Mouse (Mus musculus) heart, embryonic 14.5 days (tissue): ENCODE data around the gene Prss54. TPM values are rescaled to one million over a fixed set of nuclear protein-coding genes. Genes with fewer than 3 reads are reported as not detected.
"Not testable (repeated sequence)": the region's sequence is repeated elsewhere in the genome, so short reads cannot be mapped to it uniquely, and the experiment has no call there.

Source experiments
- ATAC-seq: fragments of 200-750 bp; cut with Nextera tagmentation; 2 replicates; pipeline ENCODE4 v1.8.0; 2017; ENCODE audit warnings: low read depth, moderate TSS enrichment; ENCODE audit not compliant: insufficient number of reproducible peaks, insufficient read depth, low FRiP score
- H3K27ac ChIP-seq, 2 experiments: fragments of 200-500 bp in 1 of 2; fragments of 300-500 bp in 1 of 2; sonication (generic) in 1 of 2; replicated peaks in 1 of 2; 2 replicates each; pipeline ENCODE4 v1.5.1; 2012 to 2014; ENCODE audit warnings: low read depth in 2 of 2, low read length in 2 of 2, control low read depth in 1 of 2, mild to moderate bottlenecking in 1 of 2, mixed read lengths in 1 of 2; ENCODE audit not compliant: control insufficient read depth in 1 of 2, insufficient read depth in 1 of 2
- H3K27me3 ChIP-seq: fragments of 300-500 bp; sonication (generic); 2 replicates; pipeline ENCODE4 v1.6.1; 2014; ENCODE audit warnings: mild to moderate bottlenecking, low read length, control low read depth; ENCODE audit not compliant: control insufficient read depth, insufficient read depth
- H3K36me3 ChIP-seq: fragments of 300-500 bp; sonication (generic); 2 replicates; pipeline ENCODE4 v1.6.1; 2014; ENCODE audit warnings: mild to moderate bottlenecking, control low read depth, low read length, mixed read lengths; ENCODE audit not compliant: control insufficient read depth, insufficient read depth
- H3K4me1 ChIP-seq, 2 experiments: fragments of 200-500 bp in 1 of 2; fragments of 300-500 bp in 1 of 2; sonication (generic) in 1 of 2; 2 replicates each; pipeline ENCODE4 v1.6.1; 2012 to 2014; ENCODE audit warnings: low read length in 2 of 2, control low read depth in 1 of 2, mixed read lengths in 1 of 2; ENCODE audit not compliant: control insufficient read depth in 2 of 2, insufficient read depth in 2 of 2
- H3K4me2 ChIP-seq: fragments of 300-500 bp; sonication (generic); 2 replicates; pipeline ENCODE4 v1.6.1; 2014; ENCODE audit warnings: mild to moderate bottlenecking, low read length
- H3K4me3 ChIP-seq, 2 experiments: fragments of 200-500 bp in 1 of 2; fragments of 300-500 bp in 1 of 2; sonication (generic) in 1 of 2; 2 replicates each; pipeline ENCODE4 v1.5.1; 2012 to 2014; ENCODE audit warnings: low read length in 2 of 2, mild to moderate bottlenecking in 2 of 2, control low read depth in 1 of 2, low read depth in 1 of 2, moderate library complexity in 1 of 2; ENCODE audit not compliant: control insufficient read depth in 1 of 2, insufficient read depth in 1 of 2
- H3K9ac ChIP-seq: fragments of 300-500 bp; sonication (generic); 2 replicates; pipeline ENCODE4 v1.6.1; 2014; ENCODE audit warnings: mild to moderate bottlenecking, low read length
- H3K9me3 ChIP-seq: fragments of 300-500 bp; sonication (generic); 2 replicates; pipeline ENCODE4 v1.6.1; 2016; ENCODE audit warnings: low read length, control low read depth; ENCODE audit not compliant: control insufficient read depth
- WGBS: fragments of 180-500 bp; shearing (Covaris S2); extraction: QIAGEN DNeasy Blood & Tissue Kit; methylation state at CpG from one replicate; pipeline ENCODE4 v1.1.7; 2014; 5-methylcytosine and 5-hydroxymethylcytosine counted together
- polyA plus RNA-seq: library from polyadenylated mRNA; unstranded; fragments of >200 nt; fragmentation: Nextera tagmentation; extraction: Ambion mirVana; gene quantifications from 2 replicates; pipeline ENCODE4 v1.2.1, GENCODE M21; 2014

The Prss54 gene
- polyA plus RNA-seq, 1 experiment from 2014 or later = not detected

- H3K27me3 ChIP-seq, H3K9me3 ChIP-seq, H3K4me3 ChIP-seq, H3K4me1 ChIP-seq, H3K36me3 ChIP-seq, ATAC-seq: not testable (repeated sequence)
- 16% methylated on average over 4 of the region's 5 CpGs for WGBS
- peak overlapping the region; percentile 79 to 82; a peak in 2 of 4 replicates for H3K27ac ChIP-seq
- peak overlapping the region; percentile 54; the same call in 1 of the 2 replicates for H3K9ac ChIP-seq
- peak overlapping the region; percentile 34 for H3K4me2 ChIP-seq
Observed at GRCm38 (mm10) chr8:95606509-95606908, 30.4 kb upstream of the Prss54 start.

- Histone ChIP-seq H3K27ac (no peak overlapping the region), H3K36me3 (no peaks in the 10 kb centered on the region), H3K4me2 (no peak overlapping the region), H3K4me1 (peaks cover 3 to 11% of the 10 kb centered on the region in 2 experiments; a peak in 3 of 4 replicates), H3K9me3 (no peaks in the 10 kb centered on the region), H3K4me3 (no peak overlapping the region), H3K9ac (no peak overlapping the region), H3K27me3 (no peaks in the 10 kb centered on the region)
- no peak for ATAC-seq
- WGBS = 60% methylated on average over 2 of the region's 2 CpGs
Observed at GRCm38 (mm10) chr8:95602168-95602567, 26.0 kb upstream of the Prss54 start.

DNA sequence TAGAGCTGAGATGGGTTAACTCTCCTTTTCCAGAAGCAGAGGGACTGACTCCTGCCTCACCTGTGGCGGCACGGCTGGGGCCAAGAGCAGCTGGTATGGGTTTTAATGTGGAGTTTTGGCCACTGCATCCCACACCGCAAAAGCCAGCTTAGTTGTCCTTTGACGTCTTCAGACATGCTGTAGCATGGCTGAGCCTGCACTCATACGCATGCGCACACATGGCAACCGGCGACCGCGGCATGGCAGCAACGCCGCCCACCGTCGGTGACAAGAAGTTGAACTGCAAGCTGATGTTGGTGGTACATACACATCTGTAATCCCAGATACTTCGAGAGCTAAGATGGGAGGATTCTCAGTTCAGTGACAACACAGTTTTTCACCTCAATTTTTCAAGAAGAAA is 25.2 kb upstream of the Prss54 start:
- 74% methylated on average over 15 of the region's 15 CpGs for WGBS
- H3K4me1 ChIP-seq = peaks cover 6 to 13% of the 10 kb centered on the region in 2 experiments; a peak in 3 of 4 replicates
- H3K4me2 ChIP-seq = no peak overlapping the region
- H3K9me3 ChIP-seq = no peaks in the 10 kb centered on the region
- H3K36me3 ChIP-seq = no peaks in the 10 kb centered on the region
- no peak overlapping the region for H3K9ac ChIP-seq
- no peak for ATAC-seq
- H3K27me3 ChIP-seq = no peaks in the 10 kb centered on the region
- H3K4me3 ChIP-seq = no peak overlapping the region
- no peak overlapping the region for H3K27ac ChIP-seq

DNA sequence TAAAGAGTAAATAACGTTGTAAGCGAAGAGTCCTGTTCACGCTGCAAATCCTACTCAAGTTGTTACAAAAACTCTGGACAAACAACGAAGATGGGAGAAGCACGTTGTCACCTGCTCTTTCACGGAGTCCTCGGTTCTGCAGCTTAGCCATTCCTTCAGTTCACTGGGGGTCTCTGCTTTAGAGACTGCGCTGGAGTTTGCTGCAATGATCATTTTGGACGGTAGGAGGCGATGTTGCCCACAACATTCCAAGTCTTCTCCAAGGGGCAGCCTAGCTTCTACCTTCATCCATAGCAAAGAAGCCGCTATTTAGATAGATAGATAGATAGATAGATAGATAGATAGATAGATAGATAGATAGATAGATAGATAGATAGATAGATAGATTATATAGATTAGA is 23.7 kb upstream of the Prss54 start:
- ATAC-seq = no peak
- Histone ChIP-seq H3K9me3 (no peaks in the 10 kb centered on the region), H3K9ac (peak overlapping the region; percentile 42; the same call in 1 of the 2 replicates), H3K4me2 (peak overlapping the region; percentile 53), H3K4me3 (peak overlapping the region; percentile 14 to 35; a peak in 3 of 4 replicates), H3K27me3 (no peaks in the 10 kb centered on the region), H3K4me1 (peaks cover 16 to 23% of the 10 kb centered on the region in 2 experiments; a peak in 3 of 4 replicates), H3K27ac (0 out of 4 replicates have a peak overlapping the region, but pooled peaks of 1 of the 2 experiments have one; percentile 11), H3K36me3 (no peaks in the 10 kb centered on the region)
- 10% methylated on average over 11 of the region's 11 CpGs for WGBS

DNA sequence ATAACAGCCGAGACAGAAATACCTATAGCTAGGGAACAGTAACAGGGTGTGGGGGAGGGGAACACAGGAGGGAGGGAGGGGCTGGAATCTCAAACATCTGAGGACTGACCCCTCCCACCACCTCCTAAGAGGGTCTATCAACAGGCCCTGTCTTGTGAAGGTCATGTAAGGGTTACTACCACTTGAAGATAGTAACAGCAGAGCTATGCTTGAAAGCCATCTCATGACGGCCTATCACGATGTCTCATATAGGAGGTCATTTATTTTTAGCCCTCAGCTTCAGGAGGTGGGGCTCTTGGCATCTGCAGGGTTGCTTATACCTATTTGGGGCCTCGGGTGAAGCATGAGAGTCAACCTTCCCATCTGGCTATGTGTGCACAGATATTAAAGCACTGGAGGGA is 20.7 kb upstream of the Prss54 start:
- Histone ChIP-seq H3K27me3 (no peaks in the 10 kb centered on the region), H3K27ac (peak overlapping the region; percentile 96 to 97), H3K36me3 (no peaks in the 10 kb centered on the region), H3K9ac (0 out of 2 replicates have a peak overlapping the region, but pooled peaks have one; percentile 56), H3K4me2 (peak overlapping the region; percentile 50), H3K9me3 (no peaks in the 10 kb centered on the region), H3K4me1 (peaks cover 16 to 23% of the 10 kb centered on the region in 2 experiments; a peak in 3 of 4 replicates), H3K4me3 (no peak overlapping the region)
- 15% methylated on average over 4 of the region's 4 CpGs for WGBS
- peak; percentile 95 for ATAC-seq

- H3K36me3 ChIP-seq = no peaks in the 10 kb centered on the region
- H3K4me3 ChIP-seq = no peak overlapping the region
- H3K27ac ChIP-seq = peak overlapping the region in 1 of 2 experiments; percentile 97; a peak in 3 of 4 replicates
- H3K9me3 ChIP-seq = no peaks in the 10 kb centered on the region
- H3K9ac ChIP-seq = no peak overlapping the region
- H3K4me1 ChIP-seq = peaks cover 17 to 23% of the 10 kb centered on the region in 2 experiments; a peak in 3 of 4 replicates
- no peak overlapping the region for H3K4me2 ChIP-seq
- WGBS = 70% methylated on average over 14 of the region's 14 CpGs
- H3K27me3 ChIP-seq = no peaks in the 10 kb centered on the region
- no peak for ATAC-seq
Observed at GRCm38 (mm10) chr8:95595131-95595530, 19.0 kb upstream of the Prss54 start.

GRCm38 (mm10) chr8:95593439-95594393 is 17.6 kb upstream of the Prss54 start:
- Histone ChIP-seq H3K27ac (no peak overlapping the region), H3K9me3 (no peaks in the 10 kb centered on the region), H3K4me1 (peaks cover 17 to 20% of the 10 kb centered on the region in 2 experiments; a peak in 3 of 4 replicates), H3K36me3 (no peaks in the 10 kb centered on the region), H3K9ac (no peak overlapping the region), H3K4me2 (no peak overlapping the region), H3K4me3 (no peak overlapping the region), H3K27me3 (no peaks in the 10 kb centered on the region)
- ATAC-seq = no peak
- 94% methylated on average over 7 of the region's 7 CpGs for whole genome bisulfite sequencing
